Mouse (Mus musculus) layer of hippocampus, postnatal 25 days (tissue): ENCODE results near the gene Trmt1. TPM values are rescaled to one million over a fixed set of nuclear protein-coding genes. Genes with fewer than 3 reads are reported as not detected.
A peak's percentile ranks its signal among the peaks of the same experiment; 100 is the strongest.

Source experiments
- DNase-seq, 2 experiments: peaks; one replicate each; pipeline ENCODE4 v3.0.0; 2022; ENCODE audit warnings: mixed read lengths in 2 of 2, low spot score in 1 of 2; ENCODE audit errors: extremely low spot score in 1 of 2
- total RNA-seq, 2 experiments: library from RNA; stranded (reverse); gene quantifications; 2 replicates each; pipeline ENCODE4 v1.2.3; 2021

The Trmt1 gene
- 100 to 1,000 TPM in 1 of 2 experiments, 10 to 100 TPM in 1; 83.4 to 101 TPM for total RNA-seq

GRCm38 (mm10) chr8:84686191-84687002 is at the start of gene Trmt1:
Gene Trmt1, plus strand, starts transcription at chr8:84686307.
- DNase-seq, result peak in 1 of 2 experiments; percentile 47

GRCm38 (mm10) chr8:84637946-84638554 is 48.1 kb upstream of the Trmt1 start:
- DNase-seq, result no peak

- DNase-seq, result no peak
Measured at GRCm38 (mm10) chr8:84638555-84639161, 47.4 kb upstream of the Trmt1 start.

- DNase-seq, result peak; percentile 84 to 95
Measured at GRCm38 (mm10) chr8:84639162-84640009, 46.7 kb upstream of the Trmt1 start.

GRCm38 (mm10) chr8:84640010-84640588 is 46.0 kb upstream of the Trmt1 start:
- DNase-seq, result no peak

GRCm38 (mm10) chr8:84640617-84641294 is 45.4 kb upstream of the Trmt1 start:
- DNase-seq, result no peak

- DNase-seq, result no peak
Measured at GRCm38 (mm10) chr8:84641578-84642361, 44.3 kb upstream of the Trmt1 start.

- no peak for DNase-seq
Measured at GRCm38 (mm10) chr8:84643019-84643418, 43.1 kb upstream of the Trmt1 start.

- no peak for DNase-seq
Measured at GRCm38 (mm10) chr8:84646800-84647199, 39.3 kb upstream of the Trmt1 start.

- DNase-seq, result no peak
Measured at GRCm38 (mm10) chr8:84647461-84647901, 38.6 kb upstream of the Trmt1 start.

- no peak for DNase-seq
Measured at GRCm38 (mm10) chr8:84650213-84650612, 35.9 kb upstream of the Trmt1 start.

GRCm38 (mm10) chr8:84653092-84653631 is 32.9 kb upstream of the Trmt1 start:
- DNase-seq, result no peak

GRCm38 (mm10) chr8:84654597-84654996 is 31.5 kb upstream of the Trmt1 start:
- no peak for DNase-seq

- DNase-seq, result no peak
Measured at GRCm38 (mm10) chr8:84655336-84656190, 30.5 kb upstream of the Trmt1 start.

- DNase-seq, result no peak
Measured at GRCm38 (mm10) chr8:84656191-84656525, 29.9 kb upstream of the Trmt1 start.

- DNase-seq, result no peak
Measured at GRCm38 (mm10) chr8:84656641-84657126, 29.4 kb upstream of the Trmt1 start.

- DNase-seq, result no peak
Measured at GRCm38 (mm10) chr8:84657203-84657602, 28.9 kb upstream of the Trmt1 start.

GRCm38 (mm10) chr8:84657680-84658079 is 28.4 kb upstream of the Trmt1 start:
- no peak for DNase-seq
